Mouse (Mus musculus): ENCODE measurements around the gene Egf.
"Not testable (repeated sequence)": the region's sequence is repeated elsewhere in the genome, so short reads cannot be mapped to it uniquely, and the experiment has no call there.

Gene Egf

GRCm38 (mm10) chr3:129754650-129755604 lies at the start of gene Egf:
Gene Egf, minus strand, starts transcription at chr3:129755316.
- no peak for DNase-seq (ENCODE audit: low read depth)

- DNase-seq (ENCODE audit: low read depth): no peak
Observed at GRCm38 (mm10) chr3:129803765-129804164, 48.6 kb upstream of the Egf start, which contains the start of gene Lrit3. Gene Lrit3, minus strand, starts transcription at chr3:129804030.

- DNase-seq (ENCODE audit: low read depth): no peak
Observed at GRCm38 (mm10) chr3:129799011-129799410, 43.9 kb upstream of the Egf start.

GRCm38 (mm10) chr3:129798551-129798950 lies 43.4 kb upstream of the Egf start:
- DNase-seq (ENCODE audit: low read depth): no peak

- no peak for DNase-seq (ENCODE audit: low read depth)
Observed at GRCm38 (mm10) chr3:129797341-129797740, 42.2 kb upstream of the Egf start.

- no peak for DNase-seq (ENCODE audit: low read depth)
Observed at GRCm38 (mm10) chr3:129793801-129794200, 38.7 kb upstream of the Egf start.

GRCm38 (mm10) chr3:129782746-129783145 lies 27.6 kb upstream of the Egf start:
- DNase-seq (ENCODE audit: low read depth): no peak

GRCm38 (mm10) chr3:129781435-129781834 lies 26.3 kb upstream of the Egf start:
- no peak for DNase-seq (ENCODE audit: low read depth)

GRCm38 (mm10) chr3:129771210-129771609 lies 16.1 kb upstream of the Egf start:
- no peak for DNase-seq (ENCODE audit: low read depth)

- no peak for DNase-seq (ENCODE audit: low read depth)
Observed at GRCm38 (mm10) chr3:129766971-129767794, 12.1 kb upstream of the Egf start.

GRCm38 (mm10) chr3:129766106-129766505 lies 11.0 kb upstream of the Egf start:
- no peak for DNase-seq (ENCODE audit: low read depth)

GRCm38 (mm10) chr3:129757599-129757998 lies 2.5 kb upstream of the Egf start:
- DNase-seq (ENCODE audit: low read depth): not testable (repeated sequence)

- peak; percentile 51 for DNase-seq (ENCODE audit: low read depth)
Observed at GRCm38 (mm10) chr3:129744803-129745202, 10.3 kb downstream of the Egf start.

- no peak for DNase-seq (ENCODE audit: low read depth)
Observed at GRCm38 (mm10) chr3:129742781-129743180, 12.3 kb downstream of the Egf start.

- DNase-seq (ENCODE audit: low read depth): no peak
Observed at GRCm38 (mm10) chr3:129738291-129739183, 16.6 kb downstream of the Egf start.

- no peak for DNase-seq (ENCODE audit: low read depth)
Observed at GRCm38 (mm10) chr3:129731636-129732035, 23.5 kb downstream of the Egf start.

- peak; percentile 49 for DNase-seq (ENCODE audit: low read depth)
Observed at GRCm38 (mm10) chr3:129730426-129730825, 24.7 kb downstream of the Egf start.

- DNase-seq (ENCODE audit: low read depth): no peak
Observed at GRCm38 (mm10) chr3:129729916-129730315, 25.2 kb downstream of the Egf start.

- DNase-seq (ENCODE audit: low read depth): no peak
Observed at GRCm38 (mm10) chr3:129725592-129725991, 29.5 kb downstream of the Egf start.

- DNase-seq (ENCODE audit: low read depth): peak; percentile 99
Observed at GRCm38 (mm10) chr3:129724961-129725501, 30.1 kb downstream of the Egf start.

- no peak for DNase-seq (ENCODE audit: low read depth)
Observed at GRCm38 (mm10) chr3:129724505-129724904, 30.6 kb downstream of the Egf start.

Data from induced T-regulatory cell, adult 2 months (primary cell).